Mouse (Mus musculus) brown adipose tissue, adult 24 weeks (tissue): ENCODE measurements at regions not wholly inside any gene's neighbourhood (a gene's known extent, or its start where the extent isn't known, plus 50 kb on each side); places are given as distances from the start of the nearest gene placed in this dataset.

Source experiments
- H3K27ac ChIP-seq: fragments of 200-500 bp; replicated peaks from 2 replicates; pipeline ENCODE4 v1.5.1; 2012; ENCODE audit warnings: low read depth, mild to moderate bottlenecking, low read length
- H3K4me1 ChIP-seq: fragments of 200-500 bp; 2 replicates; pipeline ENCODE4 v1.6.1; 2012; ENCODE audit warnings: low read length, mixed read lengths; ENCODE audit not compliant: control insufficient read depth, insufficient read depth, insufficient read length
- H3K4me3 ChIP-seq: fragments of 200-500 bp; 2 replicates; pipeline ENCODE4 v1.5.1; 2012; ENCODE audit warnings: low read depth, mild to moderate bottlenecking, low read length, moderate library complexity; ENCODE audit not compliant: insufficient read depth

DNA sequence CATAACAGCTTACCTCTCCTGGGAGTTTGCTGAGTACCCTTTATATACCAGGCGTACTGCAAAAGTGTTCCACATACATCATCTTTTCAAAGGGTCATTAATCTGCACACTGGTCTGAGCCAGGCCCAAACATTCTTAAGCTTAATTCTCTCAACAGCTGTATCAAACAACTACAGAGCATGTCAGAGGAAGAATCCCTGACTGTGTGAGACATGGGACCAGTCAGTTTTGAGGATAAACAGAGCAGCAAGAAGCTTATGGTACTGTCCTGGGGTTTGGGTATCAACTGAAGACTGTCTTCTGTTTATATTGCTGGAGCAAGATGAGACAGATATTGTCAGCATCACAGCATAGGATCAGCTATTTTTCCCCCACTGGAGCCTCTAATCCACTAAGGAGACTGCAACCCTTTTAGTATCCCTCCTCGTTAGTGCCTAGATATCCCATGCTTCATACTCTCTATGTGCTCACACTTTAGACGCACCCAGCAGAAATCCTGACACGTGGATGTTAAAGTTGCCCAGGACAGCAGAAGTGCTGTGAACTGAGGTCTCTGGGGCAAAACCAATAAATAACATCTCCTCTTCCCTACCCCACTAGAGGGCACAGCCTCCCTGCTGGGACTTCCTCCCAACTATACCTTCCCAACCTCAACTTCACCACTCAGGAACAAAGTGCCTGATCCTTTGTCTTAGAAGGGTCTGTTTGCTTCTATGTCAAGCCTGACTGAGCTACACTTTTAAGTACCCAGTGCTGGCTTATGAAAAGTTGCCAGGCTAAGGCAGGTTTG is 271.6 kb downstream of the Gm826 start:
- H3K4me1 ChIP-seq = peaks cover 2% of the 10 kb centered on the region; the same call in 1 of the 2 replicates
- H3K4me3 ChIP-seq = no peak overlapping the region
- no peak overlapping the region for H3K27ac ChIP-seq

DNA sequence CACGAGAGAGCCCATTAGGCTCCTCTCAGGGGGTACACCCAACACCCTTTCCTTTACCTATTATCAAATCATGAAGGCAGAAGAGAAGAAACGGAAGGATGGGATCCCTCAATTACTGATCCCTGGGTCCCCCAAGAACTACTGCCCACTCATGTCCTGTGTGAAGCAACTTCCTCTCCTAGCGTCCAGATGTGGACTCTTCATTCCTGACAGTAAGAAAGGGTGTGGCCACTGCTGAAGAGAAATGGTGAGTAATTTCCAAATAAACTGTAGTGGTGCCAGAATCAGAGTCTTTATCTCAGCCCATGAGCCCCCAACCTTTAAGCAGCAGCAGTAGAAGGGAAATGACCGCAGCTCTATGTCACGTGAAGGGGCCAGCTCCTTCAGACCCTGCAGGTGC is 273.9 kb downstream of the Gm826 start:
- Histone ChIP-seq H3K4me3 (no peak overlapping the region), H3K27ac (no peak overlapping the region), H3K4me1 (no peaks in the 10 kb centered on the region)

DNA sequence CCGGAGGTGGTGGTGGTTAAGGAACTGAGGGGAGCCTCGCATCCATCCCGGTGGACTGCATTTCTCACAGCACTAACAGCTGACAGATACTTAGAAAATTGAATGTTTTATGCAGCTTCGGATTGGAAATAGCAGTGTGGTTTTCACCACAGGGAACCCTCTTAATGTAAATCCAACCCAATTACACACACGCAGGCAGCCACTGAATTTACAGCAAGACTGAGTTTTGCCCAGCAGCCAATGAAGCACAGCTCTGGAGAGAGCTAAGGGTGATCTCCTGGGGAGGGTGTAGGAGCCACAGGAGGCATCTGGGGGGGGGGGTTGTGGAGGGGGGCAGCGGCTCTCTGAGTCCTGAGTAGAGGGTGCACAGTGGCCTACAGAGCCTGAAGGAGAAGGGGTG is 276.8 kb downstream of the Gm826 start:
- Histone ChIP-seq H3K27ac (no peak overlapping the region), H3K4me3 (no peak overlapping the region), H3K4me1 (no peaks in the 10 kb centered on the region)

DNA sequence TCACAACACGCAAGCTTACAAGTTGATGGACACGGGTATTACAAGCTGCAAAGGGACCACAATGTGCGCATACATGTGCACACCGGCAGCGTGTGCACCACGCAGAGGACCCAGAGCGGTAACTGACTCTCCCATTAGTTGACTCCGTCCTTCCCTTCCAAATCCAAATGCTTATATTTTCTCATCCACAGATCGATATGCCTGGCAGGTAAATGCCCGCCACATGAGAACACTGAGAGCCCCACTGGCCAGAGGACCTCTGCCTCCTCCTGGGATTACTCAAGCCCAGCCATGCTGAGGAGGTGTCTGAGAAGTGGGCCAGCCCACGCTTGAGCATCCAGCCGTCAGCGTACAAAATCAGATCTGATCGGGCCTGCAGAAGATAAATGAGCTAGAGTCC is 279.6 kb downstream of the Gm826 start:
- no peak overlapping the region for H3K27ac ChIP-seq
- no peak overlapping the region for H3K4me3 ChIP-seq
- H3K4me1 ChIP-seq = no peaks in the 10 kb centered on the region

DNA sequence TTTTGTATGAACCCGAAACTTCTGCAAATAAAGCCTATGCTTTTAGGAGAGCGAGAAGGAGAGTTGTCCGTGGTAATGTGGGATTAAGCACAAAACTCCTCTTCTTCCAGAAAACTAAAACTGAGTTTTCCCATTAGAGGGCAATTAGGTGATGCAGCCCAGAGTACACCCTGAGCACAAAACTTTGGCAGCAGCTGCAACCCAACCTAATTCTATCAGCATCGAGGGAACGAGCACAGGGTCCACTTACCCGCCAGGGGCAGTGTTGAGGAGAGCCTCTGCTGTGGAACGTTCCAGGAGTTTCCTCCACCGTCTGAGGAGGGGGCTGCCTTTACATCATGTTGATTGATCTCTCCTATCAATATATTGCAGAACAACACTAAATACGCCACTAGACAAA is 285.7 kb downstream of the Gm826 start:
- Histone ChIP-seq H3K4me3 (no peak overlapping the region), H3K4me1 (no peaks in the 10 kb centered on the region), H3K27ac (no peak overlapping the region)

DNA sequence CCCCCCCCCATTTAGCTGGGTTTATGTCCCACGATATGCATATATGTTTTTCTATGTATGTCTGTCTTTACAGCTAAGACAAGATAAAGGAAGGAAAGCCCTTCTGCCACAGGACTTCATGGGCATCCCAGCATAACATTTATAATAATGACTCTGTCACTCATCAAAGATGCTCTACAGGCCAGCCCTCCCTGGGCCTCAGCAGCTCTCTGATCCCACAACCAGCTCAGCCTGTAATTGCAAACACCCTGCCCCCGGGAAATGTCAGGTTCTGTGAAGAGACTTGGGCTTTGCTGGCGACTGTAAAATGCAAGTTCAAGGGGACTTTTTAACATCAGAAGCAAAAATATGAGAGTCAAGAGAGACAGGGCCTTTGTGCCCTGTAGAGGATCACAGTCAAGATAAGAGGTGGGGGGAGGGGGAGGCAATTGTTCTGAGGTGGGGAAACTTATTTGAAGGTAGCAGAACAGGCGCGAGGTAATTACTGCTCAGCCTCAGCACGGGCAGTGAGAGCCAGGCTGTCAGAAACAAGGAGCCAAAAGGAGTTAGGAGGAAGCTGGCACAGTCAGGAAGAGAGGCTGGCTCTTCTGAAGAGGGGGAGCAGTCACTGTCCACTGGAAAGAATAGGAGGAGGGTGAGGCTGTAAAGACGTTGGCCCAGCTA is 286.9 kb downstream of the Gm826 start:
- H3K4me3 ChIP-seq = no peak overlapping the region
- no peaks in the 10 kb centered on the region for H3K4me1 ChIP-seq
- H3K27ac ChIP-seq = no peak overlapping the region

DNA sequence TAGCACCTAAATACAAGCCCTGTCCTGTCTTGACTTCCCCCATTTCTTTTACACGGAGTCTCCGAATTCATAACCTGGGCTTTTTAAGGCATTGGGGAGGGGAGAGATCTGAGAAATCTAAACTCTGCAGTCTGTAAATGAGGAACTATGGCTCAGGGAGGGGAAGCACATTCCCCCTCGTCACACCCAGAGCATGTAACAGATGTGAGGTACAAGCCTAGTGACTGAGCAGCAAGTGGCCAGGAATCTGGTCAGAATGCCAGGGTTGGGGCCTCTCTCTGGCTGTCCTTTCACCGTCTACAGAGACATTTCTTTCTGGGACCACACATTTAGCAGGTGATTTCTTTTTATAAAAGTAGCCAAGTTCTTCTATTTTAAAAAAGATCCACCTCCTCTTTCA is 289.4 kb downstream of the Gm826 start:
- H3K4me1 ChIP-seq = no peaks in the 10 kb centered on the region
- H3K27ac ChIP-seq = no peak overlapping the region; the same call in 1 of the 2 replicates
- no peak overlapping the region for H3K4me3 ChIP-seq

DNA sequence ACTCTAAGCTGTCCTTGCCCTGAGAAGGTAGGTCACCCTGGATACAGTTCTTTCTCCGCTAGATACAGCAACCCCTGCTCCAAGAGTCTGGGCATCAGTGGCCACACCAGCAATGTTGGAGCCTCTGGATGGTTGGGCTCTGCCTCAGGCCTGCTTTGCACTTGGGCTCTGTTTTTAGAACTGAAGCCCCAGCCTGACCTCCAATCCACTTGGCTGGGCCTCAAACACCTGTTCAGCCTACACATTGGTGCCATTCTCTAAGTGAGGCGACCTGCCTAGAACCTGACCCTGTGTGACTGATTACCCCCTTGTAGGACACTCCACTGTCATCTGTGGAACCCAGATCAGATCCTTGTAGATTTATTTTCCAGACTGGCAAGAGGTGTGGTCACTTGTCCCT is 289.8 kb downstream of the Gm826 start:
- Histone ChIP-seq H3K4me3 (no peak overlapping the region), H3K27ac (no peak overlapping the region; the same call in 1 of the 2 replicates), H3K4me1 (no peaks in the 10 kb centered on the region)

DNA sequence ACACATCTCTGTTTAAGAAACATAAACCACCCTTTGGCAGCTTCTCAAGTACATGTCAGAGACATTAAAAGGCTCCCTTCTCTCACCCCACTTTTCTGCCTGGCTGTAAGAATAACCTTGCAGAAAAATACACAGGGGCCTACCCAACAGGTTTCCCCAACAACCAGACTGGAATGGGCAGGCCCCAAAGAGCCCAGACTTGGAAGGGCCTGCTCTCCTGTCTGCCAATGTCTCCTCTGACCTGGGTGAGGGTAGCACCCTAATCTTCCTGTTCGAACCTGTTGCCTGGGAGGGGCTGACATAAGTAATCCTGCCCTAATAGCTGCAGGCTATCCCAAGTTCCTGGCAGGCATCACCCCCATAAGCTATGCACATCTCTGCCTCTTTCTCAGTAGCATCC is 304.5 kb downstream of the Gm826 start:
- Histone ChIP-seq H3K4me1 (no peaks in the 10 kb centered on the region), H3K4me3 (no peak overlapping the region), H3K27ac (no peak overlapping the region)

DNA sequence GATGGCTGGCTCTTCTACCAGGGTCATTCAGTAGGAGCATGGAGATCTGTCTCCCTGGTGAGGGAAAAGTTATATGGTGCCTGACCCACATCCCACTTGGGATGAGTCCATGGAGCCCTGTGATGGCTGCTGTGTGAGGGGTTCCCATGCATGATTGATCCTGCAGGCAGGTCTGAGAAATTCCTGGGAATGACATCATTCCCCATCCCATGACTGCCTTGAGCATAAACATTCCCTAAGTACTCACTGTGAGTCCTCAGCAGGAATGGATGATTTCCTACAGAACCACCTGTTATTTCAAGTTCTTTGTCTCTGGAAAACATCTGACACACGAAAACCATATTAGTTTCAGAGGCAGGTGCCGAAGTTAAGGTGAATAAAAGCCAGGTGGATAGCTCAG is 305.5 kb downstream of the Gm826 start:
- H3K4me1 ChIP-seq = no peaks in the 10 kb centered on the region
- H3K4me3 ChIP-seq = no peak overlapping the region
- no peak overlapping the region for H3K27ac ChIP-seq

DNA sequence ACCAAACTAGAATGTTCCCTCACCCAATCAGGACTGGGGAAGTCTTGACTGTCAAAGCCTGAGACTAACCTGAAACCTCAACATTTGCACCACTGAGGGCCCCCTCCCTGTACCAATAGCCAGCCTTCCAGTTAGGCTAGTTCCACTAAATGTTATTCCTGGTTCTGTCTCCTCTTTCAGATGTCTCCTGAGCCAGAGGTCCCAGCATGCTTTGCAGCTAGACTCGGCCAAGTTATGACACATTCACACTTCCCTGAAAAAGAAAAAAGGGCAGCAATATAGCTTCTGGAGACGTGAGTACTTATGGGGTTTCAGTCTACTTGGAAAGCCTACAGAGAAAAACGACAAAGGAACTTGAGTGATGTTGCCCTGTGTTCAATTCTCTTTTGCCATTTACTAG is 308.1 kb downstream of the Gm826 start:
- Histone ChIP-seq H3K27ac (no peak overlapping the region), H3K4me3 (no peak overlapping the region), H3K4me1 (no peaks in the 10 kb centered on the region)

DNA sequence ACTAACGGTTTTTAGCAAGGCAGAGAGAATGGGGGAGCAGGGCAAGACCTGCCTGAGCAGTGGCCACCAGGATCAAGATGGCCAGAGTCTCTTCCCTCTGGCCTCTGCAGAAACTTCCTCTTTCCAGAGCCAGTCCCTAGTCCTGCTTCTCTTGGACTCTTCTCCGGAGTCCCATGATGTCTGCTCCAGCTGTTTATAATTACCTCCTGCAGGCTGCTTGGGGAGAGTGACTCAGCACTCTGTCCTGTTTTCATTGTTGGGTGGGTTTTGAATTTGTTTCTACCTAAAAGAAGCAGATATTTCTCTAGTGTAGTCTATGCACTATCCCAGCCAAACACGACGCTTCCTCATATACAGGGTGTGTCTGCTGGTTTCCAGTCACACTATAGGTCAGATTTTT is 312.4 kb downstream of the Gm826 start:
- Histone ChIP-seq H3K4me1 (no peaks in the 10 kb centered on the region), H3K27ac (no peak overlapping the region; the same call in 1 of the 2 replicates), H3K4me3 (no peak overlapping the region)

DNA sequence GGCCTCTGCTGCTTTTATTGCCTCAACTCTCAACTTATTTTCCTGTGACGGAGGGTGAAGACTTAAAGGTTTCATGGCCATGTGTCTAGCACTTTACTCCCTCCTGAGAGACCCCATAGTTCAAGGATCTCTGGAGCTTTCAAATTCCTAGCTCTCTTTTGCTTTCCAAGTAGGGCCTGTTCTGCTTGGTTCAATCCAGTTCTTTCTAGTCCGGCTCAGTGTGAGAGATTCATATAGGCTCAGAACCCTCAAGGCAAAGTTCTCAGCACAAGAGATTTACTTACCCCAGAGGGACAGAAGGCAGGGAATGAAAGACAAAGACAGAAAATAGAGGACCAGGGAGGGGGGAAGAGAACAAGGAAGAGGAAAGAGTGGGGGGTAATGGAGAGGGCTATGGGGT is 313.1 kb downstream of the Gm826 start:
- no peak overlapping the region for H3K27ac ChIP-seq
- no peak overlapping the region for H3K4me3 ChIP-seq
- no peaks in the 10 kb centered on the region for H3K4me1 ChIP-seq

DNA sequence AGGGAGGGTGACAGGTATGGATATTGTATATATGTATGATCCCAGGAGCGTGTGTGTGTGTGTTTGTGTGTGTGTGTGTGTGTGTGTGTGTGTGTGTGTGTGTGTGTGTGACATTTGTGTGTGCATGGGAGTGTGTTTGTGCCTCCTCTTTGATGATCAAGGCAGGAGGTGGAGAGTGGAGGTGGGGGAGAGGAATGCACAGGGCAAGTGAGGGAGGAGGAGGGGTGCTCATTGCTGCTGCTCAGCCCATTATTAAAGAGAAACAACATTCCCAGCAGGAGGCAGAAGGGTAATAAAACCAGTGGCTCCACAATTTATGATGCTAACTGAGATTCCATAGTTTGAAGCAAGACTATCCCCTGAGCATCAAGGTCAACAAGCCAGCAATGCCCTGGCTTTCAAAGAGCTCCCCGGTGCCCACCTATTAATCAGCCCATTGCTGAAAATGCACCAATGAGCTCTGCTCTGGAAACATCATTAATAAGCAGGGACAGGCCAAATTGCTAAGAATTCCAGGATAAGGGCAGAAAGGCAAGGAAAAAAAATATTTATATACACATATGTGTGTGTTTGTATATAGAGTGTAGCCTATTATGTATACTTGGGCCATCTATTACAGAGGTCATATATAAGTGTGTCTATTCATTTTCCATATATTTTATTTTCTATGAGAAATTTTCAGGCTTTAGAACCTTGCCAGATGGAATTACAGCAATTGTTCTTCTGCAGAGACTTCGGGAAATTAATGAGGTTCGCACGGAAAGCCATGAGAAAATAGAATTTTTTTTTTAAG is 316.7 kb downstream of the Gm826 start:
- no peaks in the 10 kb centered on the region for H3K4me1 ChIP-seq

DNA sequence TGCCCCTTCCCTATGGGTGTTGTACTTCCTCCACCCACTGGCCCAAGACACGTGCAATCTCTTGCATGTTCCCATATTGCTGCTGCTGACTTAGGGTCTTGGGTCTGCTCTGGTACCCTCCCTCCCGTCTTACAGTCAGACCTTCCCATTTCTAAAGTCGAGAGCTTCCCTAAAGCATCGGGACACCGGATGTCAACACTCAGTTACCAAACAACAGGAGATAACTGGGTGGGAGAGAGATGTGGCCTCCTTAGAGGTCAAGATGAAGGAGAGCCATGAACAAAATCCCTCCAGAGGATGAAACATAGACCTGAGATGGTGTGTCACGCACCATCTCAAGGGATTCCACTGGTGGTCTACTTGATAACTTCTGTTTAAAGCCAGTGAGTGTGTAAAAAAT is 322.5 kb downstream of the Gm826 start:
- no peak overlapping the region for H3K27ac ChIP-seq
- no peaks in the 10 kb centered on the region for H3K4me1 ChIP-seq
- H3K4me3 ChIP-seq = no peak overlapping the region

More for the DNA sequence above, 316.7 kb downstream of the Gm826 start:
- no peak overlapping the region for H3K4me3 ChIP-seq
- no peak overlapping the region for H3K27ac ChIP-seq
